In genomic region chr16:44058745-44059144, GRCm38 (mm10) we compare ENCODE assay signal across 7 mouse cellular contexts. TPM values are rescaled to one million over a fixed set of nuclear protein-coding genes. Genes with fewer than 3 reads are reported as not detected.
DNase-seq lines count a peak whose midpoint lies in the region; ATAC-seq and TF ChIP-seq lines count a peak whose summit lies in the region.

No protein-coding gene starts in this region.

- no peaks in the 10 kb centered on the region for H3K36me3 ChIP-seq in lung, embryonic 14.5 days (ENCODE audit: insufficient read depth)

- H3K4me2 ChIP-seq in lung, embryonic 14.5 days = no peak overlapping the region

- H3K9ac ChIP-seq in lung, embryonic 14.5 days = no peak overlapping the region

- ATAC-seq in CD4-positive, CD25-positive, alpha-beta regulatory T cell, adult 4 months = peak; percentile 62
- ATAC-seq in lung, embryonic 14.5 days (ENCODE audit: insufficient read depth) = no peak

- peak; percentile 89 for TF ChIP-seq CTCF in lung, embryonic 14.5 days (IDR thresholded peaks at IDR 0.05; ENCODE audit: low read depth)

- no peaks in the 10 kb centered on the region for H3K27me3 ChIP-seq in lung, embryonic 14.5 days (ENCODE audit: insufficient read depth, low read length)

- no peak overlapping the region for H3K27ac ChIP-seq in lung, embryonic 14.5 days (ENCODE audit: low read depth)

- peak; percentile 48 for DNase-seq in MN1 (ENCODE audit: low spot score)
- DNase-seq in cerebellum, adult 9-10 months = peak; percentile 58
- DNase-seq in frontal cortex, postnatal 25 days (ENCODE audit: low spot score in 2 of 2) = peak; percentile 56 to 77
- DNase-seq in large intestine, adult 2 months (ENCODE audit: low read depth, low spot score) = peak; percentile 68
- peak; percentile 90 for DNase-seq in lung, embryonic 14.5 days
- DNase-seq in right cerebral cortex, postnatal 25 days = peak; percentile 68

- no peaks in the 10 kb centered on the region for H3K4me1 ChIP-seq in lung, embryonic 14.5 days (ENCODE audit: insufficient read depth)

- H3K9me3 ChIP-seq in lung, embryonic 14.5 days (ENCODE audit: low read depth, low read length) = no peaks in the 10 kb centered on the region

- WGBS in large intestine, adult 2 months = 15% methylated on average over 10 of the region's 10 CpGs
- WGBS in lung, embryonic 14.5 days = 22% methylated on average over 10 of the region's 10 CpGs

- H3K4me3 ChIP-seq in lung, embryonic 14.5 days (ENCODE audit: low read depth, low read length) = no peak overlapping the region

RNA-seq across cellular contexts. Expression of gene Gramd1c, which starts 4.4 kb away (rescaled TPM):
- 1 to 10 TPM; 4.7 to 6.0 TPM for polyA plus RNA-seq in CD4-positive, CD25-positive, alpha-beta regulatory T cell, adult 4 months (2017; shearing (Covaris generic))
- polyA plus RNA-seq in large intestine, adult 2 months (2012; rRNA removed) = 1.7 and 4.0 TPM in 2 replicates
- polyA plus RNA-seq in lung, embryonic 14.5 days (2014; fragmentation: Nextera tagmentation; extraction: Ambion mirVana) = 5.6 and 6.6 TPM in 2 replicates
